Mouse (Mus musculus): Measurements from ENCODE around the gene Olig3. TPM values are rescaled to one million over a fixed set of nuclear protein-coding genes. Genes with fewer than 3 reads are reported as not detected.

The Olig3 gene
- 0.07 TPM in 1 of 2 replicates, not detected in the other for polyA plus RNA-seq (2012; rRNA removed; ENCODE audit: low replicate concordance)

GRCm38 (mm10) chr10:19356071-19356583, at the start of gene Olig3:
Gene Olig3, plus strand, starts transcription at chr10:19356533.

Other genes with a start within 250 kb of the Olig3 start
- 44.0 and 58.0 TPM in 2 replicates for gene Ifngr1, start 235.4 kb downstream of the Olig3 start, polyA plus RNA-seq (2012; rRNA removed; ENCODE audit: low replicate concordance)

Measured in mammary gland, adult 2 months (tissue).